8 mouse cellular contexts compared by ENCODE assay signal in the genomic region with DNA sequence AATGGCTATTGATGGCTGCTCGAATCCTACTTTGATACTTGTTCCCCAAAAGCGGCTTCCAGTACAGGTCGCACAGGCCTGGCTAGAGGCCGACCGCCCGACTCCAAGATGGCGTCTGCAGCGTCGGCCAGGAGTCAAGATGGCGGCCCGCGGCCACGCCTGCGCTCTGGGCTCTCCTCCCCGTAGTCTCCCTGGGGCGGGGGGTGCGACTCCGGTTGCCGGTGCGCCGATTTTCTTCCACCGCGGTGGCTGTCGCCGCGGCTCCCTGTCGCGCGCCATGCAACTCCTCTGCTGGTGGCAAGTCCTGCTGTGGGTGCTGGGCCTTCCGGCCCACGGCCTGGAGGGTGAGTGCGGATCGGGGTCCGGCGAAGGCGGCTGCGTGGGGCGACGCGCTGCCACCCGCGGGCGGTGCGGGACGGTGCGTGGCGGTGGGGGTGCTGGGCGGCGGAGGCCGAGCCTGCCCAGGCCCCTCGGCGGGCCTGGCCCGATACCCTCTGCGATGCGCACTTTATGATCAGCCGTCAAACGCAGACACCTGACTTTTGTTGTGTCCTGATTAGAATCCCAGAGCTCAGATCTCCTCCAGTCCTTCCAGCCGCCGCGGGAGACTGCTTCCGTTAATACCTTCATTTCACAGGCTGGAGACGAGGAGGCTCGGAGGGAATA. TPM values are rescaled to one million over a fixed set of nuclear protein-coding genes. Genes with fewer than 3 reads are reported as not detected.
A peak's percentile ranks its signal among the peaks of the same experiment; 100 is the strongest.
DNase-seq lines count a peak whose midpoint lies in the region; ATAC-seq lines count a peak whose summit lies in the region.

A gene (plus strand): TSS at position 150 of the 666 bp plus-strand sequence.

- no peaks in the 10 kb centered on the region for H3K27me3 ChIP-seq in intestine, embryonic 14.5 days (replicated peaks; ENCODE audit: control insufficient read depth, insufficient read depth, low read length)

- H3K4me3 ChIP-seq in intestine, embryonic 14.5 days (ENCODE audit: low read depth, low read length) = peak within 1 kb of the TSS; percentile 70

- H3K9me3 ChIP-seq in intestine, embryonic 14.5 days (ENCODE audit: control insufficient read depth, low read length) = no peaks in the 10 kb centered on the region

- intact Hi-C loops in gastrocnemius, postnatal 36 days (cut with DNase I) = loop anchor here (1.0 kb wide), 1 partner anchor 21 kb away; a partner anchor contains a TSS
- intact Hi-C loops in left cerebral cortex, postnatal 10 days (cut with DNase I) = no loop called here

- peak within 1 kb of the TSS; percentile 66 for H3K27ac ChIP-seq in intestine, embryonic 14.5 days (ENCODE audit: low read depth)

- H3K9ac ChIP-seq in intestine, embryonic 14.5 days (ENCODE audit: low read length) = peak within 1 kb of the TSS; percentile 80

- H3K4me1 ChIP-seq in intestine, embryonic 14.5 days (replicated peaks; ENCODE audit: control insufficient read depth, insufficient read depth, low read length) = peaks cover 5% of the 10 kb centered on the region; the same call in 1 of the 2 replicates

- WGBS in intestine, embryonic 14.5 days = under 1% methylated on average over 63 of the region's 63 CpGs

- peak within 1 kb of the TSS; percentile 67 for H3K4me2 ChIP-seq in intestine, embryonic 14.5 days (ENCODE audit: low read length)

- peak; percentile 95 for DNase-seq in adrenal gland, adult 2 months
- peak; percentile 81 for DNase-seq in embryo, embryonic 11.5 days (ENCODE audit: low read depth, low spot score)
- DNase-seq in gastrocnemius, postnatal 36 days = peak; percentile 80 to 91
- peak; percentile 94 for DNase-seq in intestine, embryonic 14.5 days (ENCODE audit: low spot score)
- peak; percentile 86 to 92 for DNase-seq in left cerebral cortex, postnatal 10 days (ENCODE audit: extremely low spot score in 1 of 2, low spot score in 2 of 2)
- DNase-seq in right cerebral cortex, postnatal 10 days (ENCODE audit: low spot score in 2 of 2) = peak; percentile 92 to 93
- peak; percentile 90 for DNase-seq in urinary bladder, postnatal 25 days (ENCODE audit: low spot score)

- H3K36me3 ChIP-seq in intestine, embryonic 14.5 days (ENCODE audit: control insufficient read depth, insufficient read depth, low read length) = peaks cover 19% of the 10 kb centered on the region

- ATAC-seq in intestine, embryonic 14.5 days (replicated peaks; ENCODE audit: low FRiP score, low TSS enrichment, low read depth) = peak; percentile 95
- peak; percentile 99 for ATAC-seq in megakaryocyte progenitor cell, adult 5-6 weeks (replicated peaks; ENCODE audit: poor library complexity)

RNA-seq across cellular contexts. Expression of the gene that starts here (rescaled TPM):
- 10 to 100 TPM; 53.5 to 81.2 TPM for total RNA-seq in adrenal gland, adult 2 months (2021)
- polyA plus RNA-seq in adrenal gland, adult 2 months (2012; rRNA removed) = 72.3 and 73.9 TPM in 2 replicates
- 10 to 100 TPM; 26.8 to 28.8 TPM for total RNA-seq in gastrocnemius, postnatal 36 days (2021)
- 71.0 and 75.9 TPM in 2 replicates for polyA plus RNA-seq in intestine, embryonic 14.5 days (2014; fragmentation: Nextera tagmentation; extraction: Ambion mirVana)
- 10 to 100 TPM; 62.9 to 68.8 TPM for total RNA-seq in left cerebral cortex, postnatal 10 days (2021)
- 27.5 and 27.8 TPM in 2 replicates for total RNA-seq in megakaryocyte progenitor cell, adult 5-6 weeks (2015)
- 42.2 and 53.1 TPM in 2 replicates for total RNA-seq in megakaryocyte progenitor cell, adult 5-6 weeks (2017)

Comparison
In these comparisons a context has a peak if more than half of its experiments do, and no peak if none do; other contexts are left out.
1. Peak in every context shown above with its lines: DNase-seq, ATAC-seq, H3K4me3 ChIP-seq and H3K27ac ChIP-seq.